Mouse (Mus musculus) kidney, adult 2 months (tissue): ENCODE measurements around the gene Camta2. TPM values are rescaled to one million over a fixed set of nuclear protein-coding genes. Genes with fewer than 3 reads are reported as not detected.

Experiments used
- DNase-seq: peaks from one replicate; pipeline ENCODE4 v3.0.0; 2021
- H3K27ac ChIP-seq: fragments of 200-500 bp; 2 replicates; pipeline ENCODE4 v1.5.1; 2012; ENCODE audit warnings: low read depth, low read length, control low read depth, inconsistent platforms; ENCODE audit not compliant: insufficient read depth
- H3K27me3 ChIP-seq: fragments of 200-500 bp; replicated peaks from 2 replicates; pipeline ENCODE4 v1.6.1; 2012; ENCODE audit warnings: mild to moderate bottlenecking, moderate library complexity, low read length, inconsistent platforms; ENCODE audit not compliant: control insufficient read depth, insufficient read depth
- H3K36me3 ChIP-seq: fragments of 200-500 bp; 2 replicates; pipeline ENCODE4 v1.6.1; 2012; ENCODE audit warnings: mild to moderate bottlenecking, moderate library complexity, low read length, inconsistent platforms; ENCODE audit not compliant: control insufficient read depth, insufficient read depth
- H3K4me1 ChIP-seq: fragments of 200-500 bp; 2 replicates; pipeline ENCODE4 v1.6.1; 2011; ENCODE audit warnings: low read length; ENCODE audit not compliant: control insufficient read depth, insufficient read depth
- H3K4me3 ChIP-seq: fragments of 200-500 bp; 2 replicates; pipeline ENCODE4 v1.5.1; 2011; ENCODE audit warnings: mild to moderate bottlenecking, low read depth, low read length, control low read depth; ENCODE audit not compliant: insufficient read depth
- CTCF ChIP-seq: fragments of 200-500 bp; conservative IDR thresholded peaks from 2 replicates; pipeline ENCODE4 v1.5.1; 2011; ENCODE audit warnings: low read depth, mild to moderate bottlenecking, control low read depth, low read length, moderate library complexity, mixed read lengths; ENCODE audit not compliant: insufficient read depth, insufficient read length
- POLR2A ChIP-seq: fragments of 200-500 bp; IDR thresholded peaks from one replicate; pipeline ENCODE4 v1.6.1; 2011; ENCODE audit warnings: low read depth, low read length, control low read depth
- WGBS: fragments of 180-500 bp; shearing (Covaris S2); methylation state at CpG from one replicate; pipeline ENCODE4 v1.1.7; 2018; 5-methylcytosine and 5-hydroxymethylcytosine counted together
- polyA plus RNA-seq: library from polyadenylated mRNA; depleted of rRNA; stranded (reverse); fragments of >200 nt; gene quantifications from 2 replicates; pipeline ENCODE4 v1.2.3, GENCODE M21; 2012; rRNA removed

Gene Camta2
- polyA plus RNA-seq, 1 experiment = 28.7 TPM

- TF ChIP-seq CTCF = no peak
- no peak for TF ChIP-seq POLR2A
- Histone ChIP-seq H3K36me3 (no peaks in the 10 kb centered on the region), H3K27me3 (no peaks in the 10 kb centered on the region), H3K4me3 (no peak overlapping the region), H3K4me1 (peaks cover 11% of the 10 kb centered on the region; the same call in 1 of the 2 replicates), H3K27ac (peak overlapping the region; percentile 98)
- 58% methylated on average over 7 of the region's 7 CpGs for WGBS
- DNase-seq = peak; percentile 88
These were observed 57.8 kb downstream of the Camta2 start for GRCm38 (mm10) chr11:70630129-70630528.

GRCm38 (mm10) chr11:70629557-70629956 lies 58.3 kb downstream of the Camta2 start:
- peak overlapping the region; percentile 66 for H3K27ac ChIP-seq
- no peak for DNase-seq
- WGBS = 45% methylated on average over 5 of the region's 5 CpGs

GRCm38 (mm10) chr11:70628431-70628830 lies 59.5 kb downstream of the Camta2 start:
- H3K4me3 ChIP-seq = no peak overlapping the region
- no peaks in the 10 kb centered on the region for H3K27me3 ChIP-seq
- no peak for TF ChIP-seq CTCF
- no peak for TF ChIP-seq POLR2A
- H3K36me3 ChIP-seq = no peaks in the 10 kb centered on the region
- no peak overlapping the region for H3K27ac ChIP-seq
- no peak for DNase-seq
- H3K4me1 ChIP-seq = peaks cover 11% of the 10 kb centered on the region; the same call in 1 of the 2 replicates
- WGBS = 59% methylated on average over 2 of the region's 2 CpGs

More at GRCm38 (mm10) chr11:70629557-70629956, 58.3 kb downstream of the Camta2 start:
- Histone ChIP-seq H3K4me3 (no peak overlapping the region), H3K36me3 (no peaks in the 10 kb centered on the region), H3K27me3 (no peaks in the 10 kb centered on the region), H3K4me1 (peaks cover 11% of the 10 kb centered on the region; the same call in 1 of the 2 replicates)
- 0 out of 2 replicates have a peak, but pooled peaks have one; percentile 16 for TF ChIP-seq CTCF
- no peak for TF ChIP-seq POLR2A

GRCm38 (mm10) chr11:70626877-70627276 lies 61.0 kb downstream of the Camta2 start:
- peaks cover 11% of the 10 kb centered on the region; the same call in 1 of the 2 replicates for H3K4me1 ChIP-seq
- 42% methylated on average over 4 of the region's 4 CpGs for WGBS
- H3K36me3 ChIP-seq = no peaks in the 10 kb centered on the region
- peak overlapping the region; percentile 80 for H3K27ac ChIP-seq
- TF ChIP-seq CTCF = no peak
- no peak for TF ChIP-seq POLR2A
- H3K4me3 ChIP-seq = no peak overlapping the region
- H3K27me3 ChIP-seq = no peaks in the 10 kb centered on the region
- peak; percentile 78 for DNase-seq

GRCm38 (mm10) chr11:70625473-70625872 lies 62.4 kb downstream of the Camta2 start:
- DNase-seq = peak; percentile 45
- H3K27me3 ChIP-seq = no peaks in the 10 kb centered on the region
- 50% methylated on average over 4 of the region's 4 CpGs for WGBS
- H3K4me3 ChIP-seq = no peak overlapping the region
- no peak overlapping the region for H3K27ac ChIP-seq
- no peaks in the 10 kb centered on the region for H3K36me3 ChIP-seq
- TF ChIP-seq POLR2A (no peak), CTCF (peak; percentile 69)
- H3K4me1 ChIP-seq = peaks cover 6% of the 10 kb centered on the region; the same call in 1 of the 2 replicates

GRCm38 (mm10) chr11:70623053-70623742 lies 64.7 kb downstream of the Camta2 start:
- Histone ChIP-seq H3K4me1 (peaks cover 4% of the 10 kb centered on the region; the same call in 1 of the 2 replicates), H3K27ac (no peak overlapping the region), H3K27me3 (no peaks in the 10 kb centered on the region), H3K4me3 (no peak overlapping the region), H3K36me3 (no peaks in the 10 kb centered on the region)
- 80% methylated on average over 10 of the region's 10 CpGs for WGBS
- no peak for TF ChIP-seq POLR2A
- TF ChIP-seq CTCF = peak; percentile 50
- no peak for DNase-seq

- peaks cover 4% of the 10 kb centered on the region; the same call in 1 of the 2 replicates for H3K4me1 ChIP-seq
- H3K27me3 ChIP-seq = no peaks in the 10 kb centered on the region
- no peak overlapping the region for H3K4me3 ChIP-seq
- WGBS = 49% methylated on average over 7 of the region's 7 CpGs
- no peak overlapping the region for H3K27ac ChIP-seq
- TF ChIP-seq POLR2A (no peak), CTCF (no peak)
- H3K36me3 ChIP-seq = no peaks in the 10 kb centered on the region
- DNase-seq = peak; percentile 52
These were observed 65.7 kb downstream of the Camta2 start for GRCm38 (mm10) chr11:70621972-70622814.

Other genes starting within 250 kb of the Camta2 start
- gene Med11, start 236.2 kb downstream of the Camta2 start, polyA plus RNA-seq = 27.0 and 27.9 TPM in 2 replicates
- 11.6 and 12.4 TPM in 2 replicates for gene Zmynd15, start 228.7 kb downstream of the Camta2 start, polyA plus RNA-seq
- gene Cxcl16, start 228.1 kb downstream of the Camta2 start, polyA plus RNA-seq = 99.3 and 103 TPM in 2 replicates
- 0.31 TPM in 1 of 2 replicates, not detected in the other for gene Tm4sf5, start 182.9 kb downstream of the Camta2 start, polyA plus RNA-seq
- 0.15 TPM in 1 of 2 replicates, not detected in the other for gene Vmo1, start 173.5 kb downstream of the Camta2 start, polyA plus RNA-seq
- gene Gltpd2, start 168.9 kb downstream of the Camta2 start, polyA plus RNA-seq = 2.8 and 3.3 TPM in 2 replicates
- gene Psmb6, start 162.7 kb downstream of the Camta2 start, polyA plus RNA-seq = 335 and 398 TPM in 2 replicates
- not detected in 2 replicates for gene Gm40193, start 155.2 kb downstream of the Camta2 start, polyA plus RNA-seq
- gene Pld2, start 148.0 kb downstream of the Camta2 start, polyA plus RNA-seq = 16.6 and 18.0 TPM in 2 replicates
- 73.1 and 91.8 TPM in 2 replicates for gene Mink1, start 125.2 kb downstream of the Camta2 start, polyA plus RNA-seq
- gene 4930544D05Rik, start 72.3 kb downstream of the Camta2 start, polyA plus RNA-seq = 0.29 TPM in 1 of 2 replicates, not detected in the other
- gene Chrne, start 68.9 kb downstream of the Camta2 start, polyA plus RNA-seq = 0.86 and 1.0 TPM in 2 replicates
- gene Gp1ba, start 49.0 kb downstream of the Camta2 start, polyA plus RNA-seq = 0.03 TPM in 1 of 2 replicates, not detected in the other
- gene Rnf167, start 40.9 kb downstream of the Camta2 start, polyA plus RNA-seq = 118 and 123 TPM in 2 replicates
- 281 and 284 TPM in 2 replicates for gene Slc25a11, start 40.6 kb downstream of the Camta2 start, polyA plus RNA-seq
- 686 and 750 TPM in 2 replicates for gene Pfn1, start 33.5 kb downstream of the Camta2 start, polyA plus RNA-seq
- 9.2 and 30.9 TPM in 2 replicates for gene Eno3, start 30.9 kb downstream of the Camta2 start, polyA plus RNA-seq
- gene Spag7, start 18.7 kb downstream of the Camta2 start, polyA plus RNA-seq = 44.6 and 59.8 TPM in 2 replicates
- 5.3 and 5.4 TPM in 2 replicates for gene Inca1, start 12.1 kb upstream of the Camta2 start, polyA plus RNA-seq
- 91.0 and 94.9 TPM in 2 replicates for gene Kif1c, start 12.4 kb upstream of the Camta2 start, polyA plus RNA-seq
- 1.7 and 2.4 TPM in 2 replicates for gene Zfp3, start 76.1 kb upstream of the Camta2 start, polyA plus RNA-seq
- 1.7 and 2.4 TPM in 2 replicates for gene Scimp, start 124.5 kb upstream of the Camta2 start, polyA plus RNA-seq
- 3.7 and 4.7 TPM in 2 replicates for gene Rabep1, start 156.7 kb upstream of the Camta2 start, polyA plus RNA-seq